Mouse (Mus musculus) embryonic fibroblast, embryonic 13.5 days (primary cell): ENCODE results near the gene Kdr.

Experiments
- CTCF ChIP-seq: IDR thresholded peaks from 2 replicates; pipeline ENCODE4 v1.5.1; 2011; ENCODE audit warnings: mild to moderate bottlenecking, control low read depth, low read length, moderate library complexity, borderline replicate concordance; ENCODE audit not compliant: insufficient read depth
- POLR2A ChIP-seq: IDR thresholded peaks from 2 replicates; pipeline ENCODE4 v1.6.1; 2011; ENCODE audit warnings: low read depth, mild to moderate bottlenecking, control low read depth, low read length, moderate library complexity

GRCm38 (mm10) chr5:75918139-75918538, 60.1 kb downstream of the Kdr start:
- TF ChIP-seq POLR2A (no peak), CTCF (no peak)
